In genomic region chr17:42752173-42752572, GRCm38 (mm10) we compare ENCODE assay signal across 13 mouse cellular contexts. TPM values are rescaled to one million over a fixed set of nuclear protein-coding genes. Genes with fewer than 3 reads are reported as not detected.
A peak's percentile ranks its signal among the peaks of the same experiment; 100 is the strongest.
DNase-seq lines count a peak whose midpoint lies in the region; ATAC-seq and TF ChIP-seq lines count a peak whose summit lies in the region.
"Had no signal": no experiment of that assay in that cellular context is flagged by ENCODE, and none has a peak within 500 bp of the region (broad histone marks: within the 10 kb centered on the region; RNA-seq: fewer than 3 reads in every experiment).

No protein-coding gene starts in this region.

- intact Hi-C loops in heart, adult 2 months (cut with DNase I), result no loop called here
- intact Hi-C loops in heart, postnatal 25 days (cut with DNase I), result no loop called here

- H3K9ac ChIP-seq in heart, adult 2 months (ENCODE audit: low read depth, low read length), result no peak overlapping the region
- H3K9ac ChIP-seq in hindbrain, embryonic 12.5 days, result no peak overlapping the region
- H3K9ac ChIP-seq: intestine, embryonic 15.5 days; liver, embryonic 14.5 days had no signal

- no peaks in the 10 kb centered on the region for H3K27me3 ChIP-seq in heart, adult 2 months (ENCODE audit: control insufficient read depth, insufficient read depth, low read length)
- H3K27me3 ChIP-seq in hindbrain, embryonic 12.5 days, result no peaks in the 10 kb centered on the region
- H3K27me3 ChIP-seq: intestine, embryonic 15.5 days had no signal

- no peak for ATAC-seq in hindbrain, embryonic 12.5 days (ENCODE audit: low FRiP score)
- ATAC-seq: intestine, embryonic 15.5 days had no signal

- 60% methylated on average over 2 of the region's 2 CpGs for WGBS in heart, adult 2 months
- 93% methylated on average over 2 of the region's 2 CpGs for WGBS in hindbrain, embryonic 12.5 days

- no peak overlapping the region for H3K4me2 ChIP-seq in hindbrain, embryonic 12.5 days (replicated peaks)
- H3K4me2 ChIP-seq: intestine, embryonic 15.5 days had no signal

- no peak overlapping the region for H3K27ac ChIP-seq in heart, adult 2 months
- no peak overlapping the region for H3K27ac ChIP-seq in hindbrain, embryonic 12.5 days
- H3K27ac ChIP-seq: intestine, embryonic 15.5 days; liver, embryonic 14.5 days had no signal

- H3K79me2 ChIP-seq in heart, adult 2 months (replicated peaks; ENCODE audit: control insufficient read depth, insufficient read depth, low read length), result no peaks in the 10 kb centered on the region

- TF ChIP-seq POLR2A in heart, adult 2 months (IDR thresholded peaks at IDR 0.05; ENCODE audit: insufficient read depth, low read depth, low read length), result no peak

- no peak for TF ChIP-seq EP300 in heart, adult 2 months (IDR thresholded peaks at IDR 0.05; ENCODE audit: insufficient read depth, low read depth, low read length)

- TF ChIP-seq CTCF in heart, adult 2 months (IDR thresholded peaks at IDR 0.05), result no peak

- DNase-seq in heart, adult 2 months, result peak; percentile 31 to 67
- no peak for DNase-seq in heart, postnatal 25 days (ENCODE audit: low spot score)
- DNase-seq in ovary, postnatal 14 days (ENCODE audit: low spot score), result peak; percentile 6
- DNase-seq in ovary, postnatal 10 days (ENCODE audit: low spot score), result no peak
- peak; percentile 25 to 47 for DNase-seq in kidney, postnatal 36 days
- peak; percentile 20 for DNase-seq in skeletal muscle tissue, adult 2 months (ENCODE audit: low read depth, low spot score)
- DNase-seq in embryo, embryonic 9.5 days (ENCODE audit: extremely low spot score), result no peak
- DNase-seq: cerebellum, postnatal 14 days; thymus, adult 2 months had no signal

- no peaks in the 10 kb centered on the region; the same call in 1 of the 2 replicates for H3K4me1 ChIP-seq in heart, adult 2 months (ENCODE audit: control insufficient read depth, insufficient read depth, low read length)
- H3K4me1 ChIP-seq in hindbrain, embryonic 12.5 days, result no peaks in the 10 kb centered on the region
- H3K4me1 ChIP-seq: intestine, embryonic 15.5 days had no signal

- H3K9me3 ChIP-seq in hindbrain, embryonic 12.5 days (replicated peaks), result no peaks in the 10 kb centered on the region
- H3K9me3 ChIP-seq: intestine, embryonic 15.5 days had no signal

- no peaks in the 10 kb centered on the region for H3K36me3 ChIP-seq in heart, adult 2 months (ENCODE audit: control insufficient read depth, insufficient read depth, low read length)
- H3K36me3 ChIP-seq in hindbrain, embryonic 12.5 days, result no peaks in the 10 kb centered on the region
- H3K36me3 ChIP-seq: intestine, embryonic 15.5 days had no signal

- no peak overlapping the region for H3K4me3 ChIP-seq in heart, adult 2 months
- no peak overlapping the region for H3K4me3 ChIP-seq in hindbrain, embryonic 12.5 days
- H3K4me3 ChIP-seq: intestine, embryonic 15.5 days had no signal

RNA-seq across cellular contexts. Expression of gene Adgrf2, which starts 10.2 kb away (rescaled TPM):
- total RNA-seq in heart, adult 2 months (2021), result under 1 TPM in 1 of 2 experiments, not detected in 1; 0.10 TPM
- 0.06 and 0.23 TPM in 2 replicates for polyA plus RNA-seq in heart, adult 2 months (2012; rRNA removed)
- total RNA-seq in heart, postnatal 25 days (2021), result under 1 TPM; 0.11 to 0.16 TPM
- polyA plus RNA-seq in hindbrain, embryonic 12.5 days (2016; fragmentation: Nextera tagmentation; extraction: Ambion mirVana), result 0.10 TPM in 1 of 2 replicates, not detected in the other
- total RNA-seq: monocyte, adult 5-6 weeks had no signal
- polyA plus RNA-seq: intestine, embryonic 15.5 days; liver, embryonic 14.5 days had no signal

Comparison
In these comparisons a context has a peak if more than half of its experiments do, and no peak if none do; other contexts are left out.
1. DNase-seq: peak in heart, adult 2 months (2 of 2), ovary, postnatal 14 days (single experiment), kidney, postnatal 36 days (2 of 2) and skeletal muscle tissue, adult 2 months (single experiment); none in heart, postnatal 25 days (single experiment), ovary, postnatal 10 days (single experiment) and embryo, embryonic 9.5 days (single experiment).